Mouse (Mus musculus) megakaryocyte, adult 5-6 weeks (primary cell): ENCODE measurements around the gene Rnf224. TPM values are rescaled to one million over a fixed set of nuclear protein-coding genes. Genes with fewer than 3 reads are reported as not detected.
"Not testable (repeated sequence)": the region's sequence is repeated elsewhere in the genome, so short reads cannot be mapped to it uniquely, and the experiment has no call there.

Experiments
- ATAC-seq: 2 replicates; pipeline ENCODE4 v1.8.0; 2016; ENCODE audit warnings: mild to moderate bottlenecking, inconsistent platforms; ENCODE audit not compliant: poor library complexity, severe bottlenecking
- total RNA-seq, 2 experiments: library from RNA; stranded (forward) in 1 of 2; stranded (reverse) in 1 of 2; fragments of 153-499, 151-499 nt in 1 of 2; fragments of 221-1000, 200-1000 nt in 1 of 2; gene quantifications; 2 replicates each; pipeline versions ENCODE4 v1.2.3 to v1.2.4; 2015 to 2017

Rnf224 gene
- not detected in 2 replicates for total RNA-seq (2015)
- not detected in 2 replicates for total RNA-seq (2017)

- no peak for ATAC-seq
These were observed at the start of gene Rnf224 for GRCm38 (mm10) chr2:25236614-25237013. TSS of gene Rnf224 (minus strand) at chr2:25236787.

DNA sequence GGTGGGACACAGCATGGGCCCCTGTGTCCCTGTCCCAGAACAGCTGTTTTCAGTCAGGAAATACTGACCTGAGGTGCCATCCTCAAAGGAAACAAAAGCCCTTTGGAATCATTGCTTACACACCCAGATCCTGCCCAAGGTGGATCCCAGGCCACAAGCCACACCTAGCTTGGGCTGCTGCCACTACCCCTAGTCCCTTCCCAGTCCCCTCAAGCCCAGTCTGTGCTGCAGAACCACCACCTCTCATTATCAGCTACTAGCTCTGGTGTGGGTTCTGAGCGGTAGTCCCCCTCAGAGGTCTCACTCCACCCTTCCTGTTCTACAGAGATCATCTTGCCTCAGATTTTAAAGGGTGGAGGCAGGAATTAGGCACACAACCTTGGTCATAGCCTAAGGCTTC, 49.7 kb upstream of the Rnf224 start:
- ATAC-seq = no peak

DNA sequence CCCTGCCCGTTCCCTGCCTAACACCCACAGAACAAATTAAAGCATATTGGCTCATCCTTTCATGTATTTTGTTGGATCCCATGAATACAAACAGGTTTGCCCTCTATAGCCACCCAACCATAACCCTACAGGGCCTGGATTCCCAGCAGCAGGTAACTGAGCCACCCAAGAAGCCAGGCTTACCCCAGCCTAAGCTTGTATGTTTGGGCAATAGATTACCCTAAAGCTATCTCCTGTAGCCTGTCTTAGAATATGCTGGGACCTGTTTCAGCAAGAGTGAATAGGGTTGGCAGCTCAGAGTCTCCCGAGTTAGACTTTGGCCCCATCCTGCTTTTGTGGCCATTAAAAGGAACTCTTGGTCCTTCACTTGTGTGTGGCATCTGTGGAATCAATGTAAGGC, 49.0 kb upstream of the Rnf224 start:
- no peak for ATAC-seq

DNA sequence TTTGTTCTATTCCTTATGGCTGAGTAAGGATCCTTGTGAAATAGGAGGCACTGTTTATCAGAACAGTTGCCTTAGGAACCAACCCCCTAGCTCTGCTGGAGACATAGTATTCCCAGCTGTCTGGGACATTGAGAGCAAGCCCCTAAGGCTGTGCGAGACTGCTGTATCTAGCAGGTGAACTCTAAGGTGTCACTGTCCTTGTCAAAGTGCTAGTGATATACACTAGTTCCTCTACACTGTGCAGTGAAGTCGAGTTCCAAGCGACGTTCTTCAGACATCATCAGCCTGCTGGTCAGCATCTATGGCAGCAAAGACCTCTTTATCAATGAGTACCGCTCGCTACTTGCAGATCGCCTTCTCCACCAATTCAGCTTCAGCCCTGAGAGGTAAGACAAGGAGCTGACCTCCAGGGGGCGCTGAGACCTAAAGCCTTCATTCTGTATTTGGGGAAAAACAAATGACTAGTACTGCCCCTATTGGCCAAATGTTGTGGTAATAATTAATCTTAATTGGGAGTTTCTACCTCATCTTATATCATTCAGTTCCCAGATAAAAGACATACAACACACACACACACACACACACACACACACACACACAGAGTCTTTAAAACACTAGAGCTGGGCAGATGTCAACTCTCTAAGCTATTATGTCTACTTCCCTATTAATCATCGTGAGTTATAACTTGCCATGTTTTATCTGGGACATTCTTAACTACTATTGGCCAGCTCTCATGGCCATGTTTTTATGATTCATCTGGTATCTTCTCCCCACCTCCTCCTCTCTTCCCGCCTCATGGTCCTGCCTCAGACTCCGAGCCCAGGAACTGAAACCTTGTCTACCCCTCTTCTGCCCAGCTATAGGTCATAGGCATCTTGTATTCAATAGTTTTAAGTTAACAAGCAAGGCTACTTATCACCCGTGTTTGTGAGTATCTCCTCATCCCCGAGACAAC, 42.6 kb upstream of the Rnf224 start:
- ATAC-seq = peak; percentile 87

DNA sequence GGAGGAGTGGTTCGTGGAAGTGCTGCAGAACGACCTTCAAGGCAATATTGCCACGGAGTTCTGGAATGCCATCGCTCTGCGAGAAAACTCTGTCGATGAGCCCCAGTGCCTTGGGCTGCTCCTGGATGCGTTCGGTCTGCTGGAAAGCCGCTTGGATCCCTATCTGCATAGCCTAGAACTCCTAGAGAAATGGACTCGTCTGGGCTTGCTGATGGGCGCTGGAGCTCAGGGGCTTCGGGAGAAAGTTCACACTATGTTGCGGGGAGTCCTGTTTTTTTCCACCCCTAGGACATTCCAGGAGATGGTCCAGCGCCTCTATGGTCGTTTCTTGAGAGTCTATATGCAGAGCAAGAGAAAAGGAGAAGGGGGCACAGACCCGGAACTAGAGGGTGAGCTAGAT, 36.4 kb upstream of the Rnf224 start:
- no peak for ATAC-seq

- no peak for ATAC-seq
These were observed 35.9 kb upstream of the Rnf224 start for GRCm38 (mm10) chr2:25272515-25272914.

- ATAC-seq = peak; percentile 98
These were observed 35.4 kb upstream of the Rnf224 start, which contains the start of the genes Ssna1 and Anapc2 for GRCm38 (mm10) chr2:25271827-25272511. TSS of gene Ssna1 (minus strand) at chr2:25272438. TSS of gene Anapc2 (plus strand) at chr2:25272478.

DNA sequence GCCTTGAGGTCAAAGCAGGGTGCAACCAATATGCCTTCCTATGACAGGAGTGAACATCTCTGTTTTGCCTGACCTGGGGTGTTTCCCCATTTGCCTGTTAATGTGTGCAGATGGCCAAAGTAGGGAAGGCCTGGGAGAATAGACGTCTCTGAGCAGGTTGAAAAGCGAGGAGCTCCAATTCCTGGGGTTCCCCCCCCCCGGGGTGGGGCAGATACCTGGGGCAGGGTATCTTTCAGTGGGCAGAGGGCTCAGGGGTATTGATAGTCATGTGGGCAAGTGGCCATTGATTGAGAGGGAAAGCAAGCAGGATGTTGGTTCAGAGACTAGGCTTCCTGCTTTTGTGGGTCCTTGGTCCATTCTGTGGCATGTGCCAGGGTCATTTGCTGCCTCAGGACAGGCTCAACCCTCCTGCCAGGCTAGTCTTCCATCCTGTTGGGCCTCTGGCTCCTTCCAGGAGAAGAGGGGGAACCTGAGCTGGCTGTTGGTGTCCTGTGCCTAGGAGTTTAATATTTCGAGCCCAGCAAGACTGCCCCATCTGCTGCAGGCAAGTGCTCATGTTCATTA, 31.2 kb upstream of the Rnf224 start:
- ATAC-seq = no peak

DNA sequence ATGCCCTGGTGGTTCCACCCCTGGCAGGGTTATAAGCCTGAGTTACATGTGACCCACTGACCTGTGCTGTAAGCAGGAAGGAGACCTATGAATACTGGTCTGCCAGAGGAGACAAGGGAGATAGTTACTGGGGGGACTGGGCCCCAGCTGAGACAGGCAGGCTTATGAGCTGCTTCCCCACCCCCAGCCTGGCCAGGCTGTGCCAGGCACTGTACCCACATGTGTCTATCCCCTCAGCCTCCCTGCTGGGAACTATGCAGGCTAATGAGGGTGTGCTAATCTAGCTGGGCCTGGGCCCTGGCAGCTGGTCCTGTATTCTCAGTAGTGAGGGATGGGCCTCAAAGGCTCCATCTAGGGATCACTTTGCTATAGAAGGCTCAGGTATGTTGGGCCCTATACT, 30.7 kb upstream of the Rnf224 start:
- no peak for ATAC-seq

GRCm38 (mm10) chr2:25266720-25267119, 30.1 kb upstream of the Rnf224 start:
- no peak for ATAC-seq

DNA sequence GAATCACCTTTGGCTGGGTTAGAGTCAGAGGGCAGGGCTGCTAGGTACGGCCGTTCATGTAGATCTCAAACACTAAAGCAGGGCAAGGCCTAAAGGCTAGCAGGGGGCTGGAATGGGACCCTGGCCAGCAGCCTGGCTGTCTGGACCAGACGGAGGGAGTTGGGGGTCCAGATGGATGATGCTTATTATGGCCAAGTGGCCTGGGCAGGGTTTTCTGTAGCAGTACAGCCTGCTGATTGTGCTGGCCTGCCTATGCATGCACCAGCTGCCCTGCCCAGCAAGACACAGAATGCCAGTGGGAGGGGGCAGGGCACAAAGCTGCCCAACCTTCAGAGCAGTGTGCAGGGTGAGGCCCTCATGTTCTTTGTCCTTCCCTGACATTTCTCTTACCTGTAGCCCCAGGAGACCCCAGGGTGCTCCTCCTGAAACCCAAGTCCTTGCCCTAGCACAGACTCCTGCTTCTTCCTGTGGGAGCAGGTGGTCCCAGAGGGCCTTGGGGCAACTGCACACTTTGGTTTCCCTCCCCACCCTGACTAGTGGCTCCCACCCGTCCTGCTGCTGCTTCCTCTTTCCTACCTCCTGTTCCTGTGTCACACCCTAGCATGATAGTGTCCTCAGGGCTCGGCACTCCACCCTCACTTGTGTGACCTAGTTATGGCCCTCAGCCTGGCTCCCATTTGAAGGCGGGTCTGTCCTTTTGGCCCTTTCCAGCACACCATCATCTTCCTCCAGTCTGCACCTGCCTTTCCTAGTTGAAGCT, 29.5 kb upstream of the Rnf224 start:
- peak; percentile 52 for ATAC-seq

- no peak for ATAC-seq
These were observed 28.3 kb upstream of the Rnf224 start for GRCm38 (mm10) chr2:25264851-25265250.

- ATAC-seq = no peak
These were observed 27.7 kb upstream of the Rnf224 start for GRCm38 (mm10) chr2:25264286-25264660.

- ATAC-seq = no peak
These were observed 27.2 kb upstream of the Rnf224 start for GRCm38 (mm10) chr2:25263623-25264285.

DNA sequence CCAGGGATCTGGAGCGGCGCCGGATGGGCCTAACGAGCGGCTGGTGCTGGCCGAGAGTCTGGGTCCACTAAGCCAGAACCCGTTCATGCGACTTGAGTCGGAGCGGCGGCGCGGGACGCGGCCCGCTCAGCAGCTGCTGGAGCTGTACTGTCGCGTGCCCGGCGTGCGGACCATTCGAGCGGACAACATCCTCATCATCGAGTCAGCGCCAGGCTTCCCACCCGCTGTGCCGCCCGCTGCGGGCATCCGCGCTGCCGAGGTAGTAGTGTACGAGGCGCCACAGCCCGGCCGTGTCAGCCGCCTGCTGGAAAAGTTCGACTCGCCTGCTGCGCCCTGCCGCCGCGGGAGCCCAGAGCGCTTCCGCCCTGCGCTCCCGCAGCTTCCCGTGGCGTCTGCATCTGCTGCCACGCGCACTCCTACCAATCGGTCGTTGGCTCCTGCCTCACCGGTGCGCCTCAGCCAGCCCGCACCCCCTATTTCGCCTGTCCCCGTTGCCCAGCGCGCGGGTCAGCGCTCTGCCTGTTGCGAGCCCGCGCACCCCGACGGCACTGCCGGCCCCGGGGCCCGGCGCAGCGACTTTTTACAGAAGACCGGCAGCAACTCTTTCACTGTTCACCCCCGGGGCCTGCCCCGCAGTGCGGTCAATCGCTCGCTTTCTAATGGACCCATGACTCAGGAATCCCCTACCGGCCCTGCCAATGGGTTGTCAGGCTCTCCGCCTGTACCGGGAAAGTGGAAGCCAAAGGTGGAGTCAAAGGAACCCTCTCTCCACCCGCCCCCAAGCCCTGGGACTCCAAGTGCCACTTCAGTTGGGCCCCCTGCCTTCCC, 26.4 kb upstream of the Rnf224 start:
- peak; percentile 14; the same call in 1 of the 2 replicates for ATAC-seq

- peak; percentile 96 for ATAC-seq
These were observed 25.7 kb upstream of the Rnf224 start, which contains the start of gene Tprn for GRCm38 (mm10) chr2:25262291-25262767. TSS of gene Tprn (plus strand) at chr2:25262618.

- no peak for ATAC-seq
These were observed 25.3 kb upstream of the Rnf224 start for GRCm38 (mm10) chr2:25261870-25262269.

- ATAC-seq = no peak
These were observed 22.3 kb upstream of the Rnf224 start for GRCm38 (mm10) chr2:25258887-25259286.

DNA sequence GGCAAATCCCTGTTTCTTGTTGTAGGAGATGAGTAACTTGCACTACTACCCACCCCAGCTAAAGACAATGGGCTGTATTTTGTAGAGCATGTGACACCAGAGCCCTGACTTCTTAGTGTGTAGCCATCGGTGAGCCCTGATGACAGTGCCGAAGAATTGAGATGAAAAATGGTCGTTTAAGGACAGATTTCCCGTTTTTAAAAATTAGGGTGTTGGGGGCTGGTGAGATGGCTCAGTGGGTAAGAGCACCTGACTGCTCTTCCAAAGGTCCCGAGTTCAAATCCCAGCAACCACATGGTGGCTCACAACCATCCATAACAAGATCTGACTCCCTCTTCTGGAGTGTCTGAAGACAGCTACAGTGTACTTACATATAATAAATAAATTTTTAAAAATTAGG, 20.7 kb upstream of the Rnf224 start:
- ATAC-seq = not testable (repeated sequence)
